Mouse (Mus musculus): ENCODE data around the gene Frrs1l.

DNA sequence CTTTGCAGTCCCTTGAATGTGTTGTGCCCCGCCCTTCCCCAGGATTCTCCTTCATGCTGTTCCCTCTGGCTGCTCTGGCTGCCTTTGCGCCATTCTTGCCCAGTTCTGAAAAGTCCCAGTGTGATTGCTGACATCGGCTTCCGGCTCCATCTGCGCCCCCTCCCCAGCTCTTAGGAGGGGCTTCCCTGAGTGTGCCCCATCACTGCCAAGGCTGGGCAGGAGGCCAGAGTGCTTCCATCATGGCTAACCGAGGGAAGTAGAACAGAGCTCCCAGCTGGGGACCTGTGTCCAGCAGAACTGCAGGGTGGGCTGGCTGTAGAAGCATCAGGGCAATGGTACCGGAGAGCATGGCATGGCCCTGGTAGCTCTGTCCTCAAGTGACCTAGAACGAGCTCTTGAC, 14.8 kb upstream of the Frrs1l start:
- TF ChIP-seq CTCF (conservative IDR thresholded peaks at IDR 0.05 in 1 of 2, IDR thresholded peaks at IDR 0.05 in 1 of 2; ENCODE audit: low read depth in 2 of 2, low read length in 2 of 2) (no peak), TBP (conservative IDR thresholded peaks at IDR 0.05; ENCODE audit: low read depth, low read length) (no peak), MEF2A (IDR thresholded peaks at IDR 0.05; ENCODE audit: borderline replicate concordance, low read depth, low read length) (no peak), EP300 (IDR thresholded peaks at IDR 0.05; ENCODE audit: low read length) (no peak), POLR2A (IDR thresholded peaks at IDR 0.05; ENCODE audit: low read depth, low read length) (no peak), NELFE (IDR thresholded peaks at IDR 0.05; ENCODE audit: low read depth, low read length) (no peak), GABPA (IDR thresholded peaks at IDR 0.05; ENCODE audit: insufficient replicate concordance, low read depth, low read length) (no peak)
